Mouse (Mus musculus): ENCODE data around the gene Fam129b.
A peak's percentile ranks its signal among the peaks of the same experiment; 100 is the strongest.

Fam129b gene

DNA sequence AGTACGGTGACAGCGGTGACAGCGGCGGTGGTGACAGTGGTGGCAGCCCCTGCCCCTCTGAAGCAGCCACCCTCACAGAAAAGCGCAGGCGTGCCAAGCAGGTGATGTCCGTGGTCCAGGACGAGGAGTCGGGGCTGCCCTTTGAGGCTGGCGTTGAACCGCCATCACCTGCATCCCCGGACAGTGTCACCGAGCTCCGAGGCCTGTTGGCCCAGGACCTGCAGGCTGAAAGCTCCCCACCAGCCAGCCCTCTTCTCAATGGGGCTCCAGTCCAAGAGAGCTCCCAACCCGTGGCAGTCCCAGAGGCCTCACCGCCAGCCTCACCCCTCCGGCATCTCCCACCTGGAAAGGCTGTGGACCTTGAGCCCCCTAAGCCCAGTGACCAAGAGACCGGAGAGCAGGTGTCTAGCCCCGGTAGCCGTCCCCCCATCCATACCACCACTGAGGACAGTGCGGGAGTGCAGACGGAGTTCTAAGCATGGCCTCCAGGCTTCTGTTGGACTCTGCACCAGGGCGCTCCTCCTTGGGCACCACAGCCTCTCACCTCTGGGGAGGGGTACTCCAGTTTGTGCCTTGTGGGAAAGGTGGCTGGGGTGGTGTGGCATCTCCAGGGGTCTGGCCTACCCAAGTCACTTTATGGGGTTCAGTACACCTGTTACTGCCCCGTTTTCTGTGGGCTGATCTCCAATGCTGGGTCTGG is 47.8 kb downstream of the Fam129b start:
- no peak for DNase-seq (ENCODE audit: low read depth, low spot score)

DNA sequence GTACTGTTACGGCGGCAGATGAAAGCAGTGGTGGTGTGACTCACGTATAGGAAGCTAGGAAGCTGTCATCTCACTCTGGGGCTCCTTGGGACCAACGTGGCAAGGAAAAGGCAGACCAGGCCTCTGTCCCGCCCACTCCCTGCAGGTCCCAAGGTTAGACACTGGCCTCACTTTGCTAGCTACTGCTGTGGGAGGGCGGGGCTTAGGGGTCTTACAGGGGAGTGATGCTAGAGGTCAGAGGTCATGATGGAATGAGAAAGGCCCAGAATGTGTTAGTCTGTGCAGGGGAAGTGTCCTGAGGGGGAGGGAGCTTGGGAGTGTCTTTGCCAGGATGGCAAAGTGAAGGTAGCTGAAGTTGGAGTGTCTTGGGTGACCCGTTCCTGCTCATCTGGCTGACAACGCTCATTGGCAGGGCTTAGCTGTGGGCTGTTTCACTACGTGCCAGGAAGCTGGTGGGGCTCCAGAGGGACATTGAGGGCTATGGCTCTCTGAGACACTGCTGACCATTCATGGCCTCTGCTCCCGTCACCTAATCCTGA is 48.5 kb downstream of the Fam129b start:
- DNase-seq (ENCODE audit: low read depth, low spot score): no peak

DNA sequence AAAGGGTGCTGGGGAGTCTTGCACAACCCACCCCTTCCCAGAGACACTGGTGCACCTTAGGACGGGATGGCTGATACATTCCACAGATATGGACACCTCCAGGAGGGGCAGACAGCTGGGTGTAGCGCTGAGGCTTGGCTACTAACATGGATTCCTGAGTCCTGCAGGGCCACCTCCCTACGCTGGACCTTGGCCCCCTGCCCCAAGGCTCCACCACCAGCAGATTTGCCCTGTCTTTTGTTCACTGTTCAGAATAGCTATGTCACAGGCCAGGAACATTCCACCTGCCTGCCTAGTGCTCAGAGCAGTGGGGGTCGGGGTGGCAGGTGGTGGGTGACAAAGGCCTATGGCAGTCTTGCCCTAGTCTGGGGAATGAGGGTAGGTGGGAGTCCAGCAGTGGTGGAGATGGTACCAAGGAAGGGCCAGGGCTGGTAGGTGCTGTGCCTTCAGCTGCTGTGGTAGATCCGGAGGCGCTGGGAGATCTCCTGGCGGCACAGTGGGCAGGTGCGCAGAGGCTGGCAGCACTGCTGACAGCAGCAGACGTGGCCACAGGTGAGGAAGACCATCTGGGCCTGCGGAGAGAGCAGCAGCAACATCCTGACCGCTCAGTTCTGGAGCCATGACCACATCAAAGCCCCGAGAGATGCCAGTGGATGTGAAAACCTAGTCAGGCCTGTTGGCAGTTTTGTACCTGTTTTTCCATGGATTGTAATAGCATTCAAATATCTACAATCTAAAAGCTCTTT is 50.6 kb downstream of the Fam129b start:
- DNase-seq (ENCODE audit: low read depth, low spot score): no peak

DNA sequence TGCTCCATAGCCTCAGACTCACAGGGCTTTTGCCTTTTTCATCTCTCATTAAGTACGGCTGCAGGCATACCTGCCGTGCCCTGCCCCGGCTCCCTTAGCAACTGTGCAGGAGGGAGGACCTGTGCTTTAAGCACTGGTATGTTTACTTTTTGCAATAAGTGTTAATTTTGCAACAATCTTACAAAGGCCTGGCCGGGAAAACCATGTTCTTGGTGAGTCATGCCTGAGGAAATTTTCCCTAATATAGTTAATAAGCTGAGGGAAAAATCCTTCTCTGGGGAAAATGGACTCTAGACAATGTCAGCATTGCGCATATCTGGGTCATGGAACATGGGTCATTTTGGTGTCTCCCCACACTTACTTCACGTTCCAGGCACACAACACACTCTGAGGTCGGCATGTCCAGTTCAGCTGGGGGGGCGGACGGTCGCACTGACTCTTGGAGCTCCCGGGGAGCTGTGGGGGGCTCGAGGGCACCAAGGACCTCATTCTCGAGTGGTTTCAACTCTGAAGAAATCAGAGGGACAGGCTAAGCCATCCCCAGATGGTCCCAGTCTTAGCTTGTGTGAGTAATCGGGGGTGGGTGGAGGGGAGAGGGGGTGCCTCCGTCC is 51.8 kb downstream of the Fam129b start:
- no peak for DNase-seq (ENCODE audit: low read depth, low spot score)

DNA sequence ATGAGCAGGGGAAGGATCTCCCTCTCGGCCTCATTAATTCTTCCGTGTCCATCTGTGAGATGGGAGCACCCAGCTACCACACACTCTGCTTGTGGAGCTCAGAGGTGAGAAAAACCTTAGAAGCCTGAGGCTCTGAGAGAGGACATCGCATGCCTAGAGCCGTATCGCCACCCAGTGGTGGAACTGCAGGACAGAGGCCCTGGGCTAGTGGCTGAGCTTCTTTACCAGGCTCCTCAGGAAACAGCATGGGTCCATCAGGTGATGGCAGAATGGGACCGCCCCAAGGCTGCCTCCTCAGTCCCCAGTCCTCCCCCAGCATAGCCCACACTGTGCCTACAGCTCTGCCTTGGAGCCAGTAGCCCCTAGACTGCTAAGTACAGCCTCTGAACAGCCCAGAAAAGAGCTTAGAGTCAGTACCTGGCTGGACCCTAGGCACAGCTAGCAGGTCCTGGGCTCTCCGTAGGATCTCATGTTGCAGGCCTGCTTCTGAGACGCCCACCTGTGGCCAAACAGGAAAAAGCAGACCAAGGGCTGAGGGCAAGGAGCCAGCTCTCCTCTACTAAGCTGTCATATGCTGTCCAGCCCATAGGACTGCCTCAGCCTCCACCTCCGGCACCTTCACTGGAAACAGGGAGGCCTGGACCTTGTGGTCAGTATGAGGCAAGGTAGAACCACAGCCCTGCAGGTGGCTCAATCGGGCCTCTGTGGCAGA is 52.5 kb downstream of the Fam129b start:
- DNase-seq (ENCODE audit: low read depth, low spot score): peak; percentile 71

DNA sequence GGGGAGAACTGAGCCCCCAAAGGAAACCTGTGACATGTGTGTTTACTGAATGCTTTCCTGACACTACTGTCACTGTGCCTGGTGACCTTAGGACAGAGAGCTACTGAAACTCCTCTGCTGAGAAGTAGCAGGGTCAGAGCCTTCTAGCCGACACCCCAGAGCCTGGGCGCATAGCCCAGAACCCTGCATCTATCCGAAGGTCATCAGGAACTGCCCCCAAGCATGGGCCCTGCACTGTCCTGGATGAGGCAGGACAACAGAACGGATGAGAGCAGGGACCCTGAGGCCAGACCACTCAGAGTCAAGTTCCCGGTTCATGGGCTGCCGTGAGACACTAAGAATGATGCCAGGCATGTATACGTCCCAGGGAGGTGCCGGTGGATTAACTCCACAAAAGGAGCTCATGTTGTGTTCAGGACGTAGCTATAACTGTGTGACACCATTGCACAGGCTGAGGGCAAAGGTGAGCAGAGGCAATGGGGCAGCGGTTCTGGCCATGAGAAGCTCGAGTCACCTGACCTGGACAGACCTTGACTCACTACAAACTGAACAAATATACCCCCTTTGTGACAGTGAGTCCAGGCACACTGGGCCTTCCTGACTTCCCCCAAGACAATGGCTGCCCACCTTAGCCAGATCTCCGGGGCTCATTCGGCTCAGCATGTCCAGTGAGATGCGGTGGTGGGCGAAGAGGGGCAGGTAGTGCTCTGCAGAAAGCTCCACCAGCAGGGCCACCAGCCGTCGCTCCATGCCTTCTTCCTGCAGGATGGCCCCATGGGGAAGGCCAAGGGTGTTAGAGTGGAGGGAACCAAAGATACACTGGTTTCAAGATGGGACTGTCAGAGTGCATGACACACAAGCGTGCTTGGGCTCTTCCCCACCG is 53.3 kb downstream of the Fam129b start:
- no peak for DNase-seq (ENCODE audit: low read depth, low spot score)

DNA sequence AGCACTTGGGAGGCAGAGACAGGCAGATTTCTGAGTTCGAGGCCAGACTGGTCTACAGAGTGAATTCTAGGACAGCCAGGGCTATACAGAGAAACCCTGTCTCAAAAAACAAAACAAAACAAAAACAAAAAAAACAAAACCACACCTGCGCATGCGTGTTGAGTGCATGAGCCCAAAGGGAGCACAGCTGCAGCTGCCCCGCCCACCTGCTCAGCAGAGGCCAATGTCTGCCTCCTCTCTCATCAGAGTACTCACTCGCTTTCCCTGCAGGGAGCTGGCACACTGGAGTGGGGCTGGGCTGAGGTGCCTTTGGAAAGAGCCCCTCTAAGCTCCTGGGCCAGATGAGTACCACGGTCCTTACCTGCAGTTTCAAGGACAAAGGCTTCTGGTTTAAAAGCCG is 55.8 kb downstream of the Fam129b start:
- DNase-seq (ENCODE audit: low read depth, low spot score): no peak

DNA sequence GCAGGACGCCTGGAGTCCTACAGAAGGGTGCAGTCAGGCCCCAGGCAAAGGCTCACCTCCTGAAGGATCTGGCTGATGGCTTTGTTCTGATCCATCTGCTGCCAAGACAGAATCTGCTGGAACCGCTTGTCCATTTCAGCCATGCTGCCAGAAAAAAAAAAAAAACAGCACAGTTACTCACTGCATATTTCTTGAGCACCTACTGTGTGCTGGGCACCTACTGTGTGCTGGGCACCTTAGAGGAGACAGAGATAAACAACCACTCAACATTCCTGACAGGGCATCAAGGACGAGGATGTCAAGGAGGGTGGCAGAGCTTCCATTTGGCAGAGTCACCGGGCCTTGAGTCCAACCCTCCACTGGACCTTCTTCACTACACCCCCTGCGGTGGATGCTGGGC is 62.8 kb downstream of the Fam129b start:
- DNase-seq (ENCODE audit: low read depth, low spot score): no peak

DNA sequence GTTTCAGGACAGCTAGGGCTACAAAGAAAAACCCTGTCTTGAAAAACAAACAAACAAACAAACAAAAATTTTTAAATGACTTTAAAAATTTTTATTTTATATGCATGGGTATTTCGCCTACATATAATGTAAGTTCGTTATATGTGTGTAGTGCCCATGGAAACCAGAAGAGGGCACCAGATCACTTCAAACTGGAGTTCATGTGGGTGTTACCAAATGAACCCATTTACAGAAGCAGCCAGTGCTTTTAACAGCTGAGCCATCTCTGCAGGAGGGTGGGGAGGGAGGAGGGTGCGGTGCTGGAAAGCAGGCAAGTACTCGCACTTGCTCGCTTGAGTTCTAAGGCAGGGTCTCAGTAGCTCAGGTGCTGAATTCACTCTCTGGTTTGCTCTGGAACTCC is 63.5 kb downstream of the Fam129b start:
- DNase-seq (ENCODE audit: low read depth, low spot score): peak; percentile 61

DNA sequence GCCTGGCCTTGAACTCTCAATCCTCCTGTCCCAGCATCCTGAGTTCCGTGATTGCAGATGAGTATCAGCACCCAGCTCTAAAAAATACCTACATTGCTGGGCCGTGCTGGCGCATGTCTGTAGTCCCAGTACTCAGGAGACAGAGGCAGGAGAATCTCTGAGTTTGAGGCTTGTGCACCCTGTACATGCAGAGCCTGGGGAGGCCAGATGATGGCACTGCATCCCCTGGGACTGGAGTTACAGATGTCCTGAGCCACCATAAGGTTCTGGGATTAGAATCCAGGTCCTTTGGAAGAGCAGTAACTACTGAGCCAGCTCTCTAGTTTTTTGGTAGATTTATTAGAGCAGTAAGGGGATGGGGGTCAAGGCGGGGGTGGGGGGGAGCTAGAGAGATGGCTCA is 64.6 kb downstream of the Fam129b start:
- no peak for DNase-seq (ENCODE audit: low read depth, low spot score)

DNA sequence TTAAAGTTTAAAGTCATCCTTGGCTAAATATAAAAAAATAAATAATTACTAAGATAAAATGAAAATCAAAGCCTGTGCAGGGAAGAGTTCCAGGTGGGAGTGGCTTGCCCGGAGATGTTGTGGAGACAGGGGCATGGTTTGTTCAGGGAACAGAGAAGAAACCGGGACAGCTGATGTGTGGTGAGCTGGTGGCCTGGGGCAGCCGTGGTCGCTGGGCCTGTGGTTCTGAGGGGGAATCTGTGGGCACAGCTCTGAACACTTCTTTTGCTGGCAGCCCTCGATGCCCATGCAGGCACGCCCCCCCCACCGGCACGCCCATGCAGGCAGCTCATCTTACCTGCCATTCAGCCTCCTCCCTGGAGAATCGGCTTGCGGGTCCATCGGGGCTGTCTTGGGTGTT is 71.5 kb downstream of the Fam129b start:
- no peak for DNase-seq (ENCODE audit: low read depth, low spot score)

DNA sequence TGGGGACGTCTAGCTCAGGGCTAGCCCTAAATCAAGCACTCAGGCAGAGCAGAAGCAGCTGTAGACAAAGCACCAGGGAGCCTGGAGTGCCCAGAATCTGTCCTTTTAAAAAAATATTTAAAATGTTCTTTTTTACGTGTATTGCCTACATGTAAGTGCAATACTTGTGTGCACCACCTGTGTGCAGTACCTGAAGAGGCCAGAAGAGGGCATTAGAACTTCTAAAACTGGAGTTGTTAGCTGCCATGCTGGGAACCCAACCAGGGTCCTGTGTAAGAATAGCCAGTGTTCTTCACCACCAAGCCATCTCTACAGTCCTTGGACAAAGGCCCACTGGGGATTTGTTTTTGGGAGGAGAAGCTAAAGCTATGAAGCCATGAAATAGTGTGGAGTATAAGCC is 78.7 kb downstream of the Fam129b start:
- DNase-seq (ENCODE audit: low read depth, low spot score): peak; percentile 24

DNA sequence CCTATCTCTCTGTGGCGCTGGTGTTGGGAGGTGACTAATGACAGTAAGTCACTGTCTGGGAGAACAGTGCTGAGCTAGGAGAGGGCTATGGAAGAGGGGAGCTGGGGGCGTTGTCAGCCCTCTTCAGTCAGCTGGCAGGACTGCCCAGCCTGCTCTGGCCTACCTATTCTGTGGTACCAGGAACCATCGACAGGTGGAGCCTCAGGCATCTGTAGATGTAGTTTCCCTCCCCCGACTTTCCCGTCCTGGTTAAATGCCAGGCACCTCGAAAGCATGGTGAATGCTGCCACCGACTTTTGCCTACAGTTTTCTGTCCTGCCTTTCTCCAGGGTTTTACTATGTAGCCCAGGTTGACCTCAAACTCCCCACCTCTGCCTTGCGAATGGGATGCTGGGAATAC is 81.4 kb downstream of the Fam129b start:
- no peak for DNase-seq (ENCODE audit: low read depth, low spot score)

DNA sequence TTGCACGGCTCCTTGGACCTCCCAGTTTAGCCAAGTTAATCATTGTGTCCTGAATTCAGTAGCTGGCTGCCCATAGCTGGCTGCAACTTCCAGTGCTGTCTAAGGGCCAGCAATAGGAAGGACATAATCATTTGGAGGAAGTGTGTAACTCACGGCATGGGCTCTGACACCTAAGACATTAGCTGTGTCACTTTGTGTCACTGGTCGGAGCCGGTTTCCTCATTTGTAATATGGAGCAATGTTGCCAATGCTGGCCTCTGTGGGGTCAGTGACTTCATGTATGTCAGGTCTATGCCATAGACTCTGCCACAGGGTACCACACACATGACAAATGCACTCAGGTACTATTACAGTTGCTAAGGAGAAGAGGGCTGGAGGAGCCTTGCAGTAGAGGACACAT is 84.4 kb downstream of the Fam129b start:
- no peak for DNase-seq (ENCODE audit: low read depth, low spot score)

DNA sequence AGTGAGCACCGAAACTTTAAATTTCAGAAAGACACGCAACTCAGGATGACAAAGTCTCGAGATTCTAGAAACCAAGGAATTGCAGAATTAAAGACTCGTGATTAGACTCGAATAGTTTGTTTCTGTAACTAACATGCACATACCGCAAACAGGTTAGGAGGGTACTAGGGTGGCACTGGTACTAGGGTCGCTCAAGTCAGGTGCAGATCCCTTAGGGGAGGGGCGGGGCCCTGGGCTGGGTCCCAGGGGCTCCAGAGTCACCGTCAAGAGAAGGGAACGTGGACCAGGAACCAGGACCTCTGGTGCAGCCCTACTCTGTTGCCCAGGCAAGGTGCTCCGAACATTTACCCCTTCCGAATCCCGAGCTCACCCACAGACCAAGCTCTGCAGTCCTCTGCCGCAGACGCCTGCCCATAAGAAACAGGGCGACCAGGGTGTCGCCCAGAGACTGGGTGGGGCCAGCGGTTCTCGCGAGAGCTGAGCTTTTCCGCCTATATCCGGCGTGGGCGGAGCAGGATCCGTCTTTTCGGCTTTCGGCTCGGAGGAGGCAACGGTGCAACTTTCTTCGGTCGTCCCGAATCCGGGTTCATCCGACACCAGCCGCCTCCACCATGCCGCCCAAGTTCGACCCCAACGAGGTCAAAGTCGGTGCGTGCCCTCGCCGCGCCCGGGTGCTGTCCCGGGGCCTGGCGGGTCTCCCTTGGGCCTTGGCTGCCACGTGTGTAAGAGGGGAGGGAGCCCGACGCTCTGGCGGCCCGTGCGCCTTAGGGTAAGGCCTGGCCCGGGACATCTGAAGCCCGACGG is 85.5 kb downstream of the Fam129b start, which contains the start of the genes Rpl12 and Lrsam1:
Gene Rpl12, plus strand, starts transcription at position 368 of the 804 bp plus-strand sequence.
Gene Lrsam1, minus strand, starts transcription at position 423 of the 804 bp plus-strand sequence.
- DNase-seq (ENCODE audit: low read depth, low spot score): peak; percentile 95

DNA sequence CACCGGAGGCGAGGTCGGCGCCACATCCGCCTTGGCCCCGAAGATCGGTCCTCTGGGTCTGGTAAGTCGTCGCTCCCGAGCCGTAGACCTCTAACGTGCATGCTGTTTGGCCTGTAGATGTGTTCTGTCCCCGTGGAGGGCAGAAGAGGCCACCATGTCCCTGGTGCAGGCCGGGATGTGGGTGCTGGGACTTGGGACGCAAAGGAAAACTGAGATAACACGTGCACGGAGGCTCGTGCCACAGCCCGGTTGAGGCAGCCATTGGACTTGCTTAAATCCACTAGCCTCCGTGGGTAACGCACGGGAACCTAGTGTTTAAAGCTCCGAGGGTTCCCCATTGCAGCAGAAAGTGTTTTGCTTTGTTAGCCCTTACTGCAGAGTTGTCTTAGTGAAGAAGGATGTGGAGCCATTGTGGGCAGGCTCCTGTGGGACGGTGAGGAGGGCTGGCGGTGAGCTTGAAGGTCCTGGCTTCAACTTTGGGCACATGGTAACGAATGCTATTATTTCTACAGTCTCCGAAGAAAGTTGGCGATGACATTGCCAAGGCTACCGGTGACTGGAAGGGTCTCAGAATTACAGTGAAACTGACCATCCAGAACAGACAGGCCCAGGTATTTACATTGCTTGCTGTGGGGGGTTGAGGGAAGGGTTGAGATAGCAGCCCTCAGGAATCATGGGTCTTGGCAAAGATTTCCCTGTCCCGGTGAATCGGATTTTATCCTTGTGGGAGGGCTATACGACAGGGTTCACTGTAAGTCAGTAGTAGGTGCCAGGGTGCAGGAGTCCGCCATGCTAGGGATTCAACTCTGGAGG is 86.4 kb downstream of the Fam129b start:
- DNase-seq (ENCODE audit: low read depth, low spot score): no peak

DNA sequence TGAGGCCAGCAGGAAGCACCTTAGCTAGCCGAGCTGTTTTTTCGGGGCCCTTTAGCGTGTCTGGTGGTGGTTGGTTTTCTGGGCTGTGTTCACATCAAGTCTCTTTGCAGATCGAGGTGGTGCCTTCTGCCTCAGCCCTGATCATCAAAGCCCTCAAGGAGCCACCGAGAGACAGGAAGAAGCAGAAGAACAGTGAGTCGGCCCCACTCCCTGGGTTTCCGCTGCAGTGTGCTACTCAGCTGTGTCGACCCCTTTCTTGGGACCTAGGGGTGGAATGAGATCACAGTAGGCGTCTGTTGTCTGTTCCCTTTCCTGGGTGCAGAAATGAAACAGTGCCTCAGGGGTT is 86.9 kb downstream of the Fam129b start:
- no peak for DNase-seq (ENCODE audit: low read depth, low spot score)

DNA sequence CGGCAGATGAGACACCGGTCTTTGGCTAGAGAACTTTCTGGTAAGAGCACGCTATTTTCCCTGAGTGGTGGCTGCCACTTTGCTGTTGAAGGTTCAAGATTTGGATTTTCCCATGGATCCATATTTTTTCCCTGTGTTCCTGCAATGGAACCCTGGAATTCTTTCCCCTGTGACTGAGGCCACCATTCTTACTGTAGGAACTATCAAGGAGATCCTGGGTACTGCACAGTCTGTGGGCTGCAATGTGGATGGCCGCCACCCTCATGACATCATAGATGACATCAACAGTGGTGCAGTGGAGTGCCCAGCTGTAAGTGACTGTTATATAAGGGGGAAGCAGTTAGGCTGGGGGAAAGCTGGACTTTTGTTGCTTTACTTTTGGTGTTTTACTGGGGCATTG is 87.6 kb downstream of the Fam129b start:
- no peak for DNase-seq (ENCODE audit: low read depth, low spot score)

DNA sequence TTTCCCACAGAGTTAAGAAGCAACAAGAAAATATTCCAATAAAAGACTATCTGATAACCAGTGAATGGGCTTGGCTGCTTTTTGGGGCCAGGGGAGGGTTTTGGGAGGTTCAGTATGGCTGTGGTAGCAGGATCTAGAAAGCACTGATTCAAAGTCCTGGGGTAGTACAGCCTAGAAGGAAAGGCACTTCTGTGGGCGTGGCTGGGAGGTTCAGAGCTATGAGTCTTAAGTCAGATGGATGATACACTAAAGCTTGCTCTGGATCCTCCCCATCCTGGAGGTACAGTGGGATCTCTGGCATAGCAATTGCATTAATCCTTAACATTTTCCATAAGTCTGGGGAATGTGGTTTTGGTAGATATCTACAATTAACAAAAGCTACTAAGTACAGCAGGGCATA is 88.1 kb downstream of the Fam129b start:
- DNase-seq (ENCODE audit: low read depth, low spot score): no peak
